Mouse (Mus musculus) embryonic facial prominence, embryonic 13.5 days (tissue): ENCODE results near the gene Pacs1. TPM values are rescaled to one million over a fixed set of nuclear protein-coding genes. Genes with fewer than 3 reads are reported as not detected.

Source experiments
- ATAC-seq: fragments of 200-750 bp; cut with Nextera tagmentation; 2 replicates; pipeline ENCODE4 v1.8.0; 2017; ENCODE audit warnings: low read depth; ENCODE audit not compliant: insufficient number of reproducible peaks, insufficient read depth, low FRiP score, low TSS enrichment
- H3K27ac ChIP-seq: fragments of 300-500 bp; sonication (generic); 2 replicates; pipeline ENCODE4 v1.5.1; 2015; ENCODE audit warnings: moderate library complexity, mild to moderate bottlenecking, inconsistent platforms
- H3K27me3 ChIP-seq: fragments of 300-500 bp; sonication (generic); 2 replicates; pipeline ENCODE4 v1.6.1; 2015; ENCODE audit warnings: mild to moderate bottlenecking, inconsistent platforms
- H3K36me3 ChIP-seq: fragments of 300-500 bp; sonication (generic); 2 replicates; pipeline ENCODE4 v1.6.1; 2015; ENCODE audit warnings: mild to moderate bottlenecking, inconsistent platforms
- H3K4me1 ChIP-seq: fragments of 300-500 bp; sonication (generic); 2 replicates; pipeline ENCODE4 v1.6.1; 2015; ENCODE audit warnings: inconsistent platforms
- H3K4me2 ChIP-seq: fragments of 300-500 bp; sonication (generic); 2 replicates; pipeline ENCODE4 v1.6.1; 2015; ENCODE audit warnings: moderate library complexity, mild to moderate bottlenecking, inconsistent platforms
- H3K4me3 ChIP-seq: fragments of 300-500 bp; sonication (generic); 2 replicates; pipeline ENCODE4 v1.5.1; 2015; ENCODE audit warnings: mild to moderate bottlenecking, inconsistent platforms
- H3K9ac ChIP-seq: fragments of 300-500 bp; sonication (generic); 2 replicates; pipeline ENCODE4 v1.6.1; 2015; ENCODE audit warnings: mild to moderate bottlenecking, inconsistent platforms
- H3K9me3 ChIP-seq: fragments of 300-500 bp; sonication (generic); 2 replicates; pipeline ENCODE4 v1.6.1; 2016; ENCODE audit warnings: inconsistent platforms
- WGBS: fragments of 180-500 bp; shearing (Covaris S2); methylation state at CpG from one replicate; pipeline ENCODE4 v1.1.7; 2015; ENCODE audit warnings: mixed read lengths; 5-methylcytosine and 5-hydroxymethylcytosine counted together
- polyA plus RNA-seq: library from polyadenylated mRNA; unstranded; fragments of >200 nt; fragmentation: Nextera tagmentation; extraction: Ambion mirVana; gene quantifications from 2 replicates; pipeline ENCODE4 v1.2.1, GENCODE M21; 2015

Pacs1 gene
- polyA plus RNA-seq, 1 experiment from 2014 or later = 28.7 TPM

- Histone ChIP-seq H3K4me3 (no peak overlapping the region), H3K36me3 (peaks cover 68% of the 10 kb centered on the region), H3K9ac (no peak overlapping the region), H3K9me3 (no peaks in the 10 kb centered on the region), H3K27ac (no peak overlapping the region), H3K4me2 (no peak overlapping the region), H3K4me1 (peaks cover 20% of the 10 kb centered on the region), H3K27me3 (no peaks in the 10 kb centered on the region)
- no peak for ATAC-seq
- 73% methylated on average over 19 of the region's 19 CpGs for WGBS
Observed at GRCm38 (mm10) chr19:5109659-5110453, 163.1 kb downstream of the Pacs1 start.

- no peak for ATAC-seq
- WGBS = 39% methylated on average over 4 of the region's 4 CpGs
Observed at GRCm38 (mm10) chr19:5108702-5109101, 164.2 kb downstream of the Pacs1 start.

DNA sequence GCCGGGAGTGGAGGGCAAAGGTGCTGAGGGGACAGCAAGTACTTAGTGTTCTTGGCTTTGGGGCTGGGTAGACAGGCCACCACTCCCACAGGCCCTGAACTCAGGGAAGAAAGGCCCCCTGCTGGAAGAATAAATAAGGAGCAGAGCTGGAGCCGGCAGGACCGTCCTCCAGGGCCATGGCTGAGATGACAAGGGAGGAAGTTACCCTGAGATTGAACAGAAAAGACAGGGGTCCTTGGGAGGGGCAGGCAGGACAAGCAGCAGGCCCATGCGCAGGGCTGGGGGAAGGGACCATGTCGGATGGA, 164.7 kb downstream of the Pacs1 start:
- Histone ChIP-seq H3K27me3 (no peaks in the 10 kb centered on the region), H3K36me3 (peaks cover 69% of the 10 kb centered on the region), H3K4me3 (no peak overlapping the region), H3K27ac (no peak overlapping the region), H3K4me2 (no peak overlapping the region), H3K9ac (no peak overlapping the region), H3K4me1 (peaks cover 23% of the 10 kb centered on the region), H3K9me3 (no peaks in the 10 kb centered on the region)
- no peak for ATAC-seq
- WGBS = 34% methylated on average over 5 of the region's 5 CpGs

More at GRCm38 (mm10) chr19:5108702-5109101, 164.2 kb downstream of the Pacs1 start:
- Histone ChIP-seq H3K27me3 (no peaks in the 10 kb centered on the region), H3K4me3 (no peak overlapping the region), H3K4me2 (no peak overlapping the region), H3K4me1 (peaks cover 23% of the 10 kb centered on the region), H3K9ac (peak overlapping the region; percentile 33; the same call in 1 of the 2 replicates), H3K36me3 (peaks cover 69% of the 10 kb centered on the region), H3K27ac (no peak overlapping the region), H3K9me3 (no peaks in the 10 kb centered on the region)

DNA sequence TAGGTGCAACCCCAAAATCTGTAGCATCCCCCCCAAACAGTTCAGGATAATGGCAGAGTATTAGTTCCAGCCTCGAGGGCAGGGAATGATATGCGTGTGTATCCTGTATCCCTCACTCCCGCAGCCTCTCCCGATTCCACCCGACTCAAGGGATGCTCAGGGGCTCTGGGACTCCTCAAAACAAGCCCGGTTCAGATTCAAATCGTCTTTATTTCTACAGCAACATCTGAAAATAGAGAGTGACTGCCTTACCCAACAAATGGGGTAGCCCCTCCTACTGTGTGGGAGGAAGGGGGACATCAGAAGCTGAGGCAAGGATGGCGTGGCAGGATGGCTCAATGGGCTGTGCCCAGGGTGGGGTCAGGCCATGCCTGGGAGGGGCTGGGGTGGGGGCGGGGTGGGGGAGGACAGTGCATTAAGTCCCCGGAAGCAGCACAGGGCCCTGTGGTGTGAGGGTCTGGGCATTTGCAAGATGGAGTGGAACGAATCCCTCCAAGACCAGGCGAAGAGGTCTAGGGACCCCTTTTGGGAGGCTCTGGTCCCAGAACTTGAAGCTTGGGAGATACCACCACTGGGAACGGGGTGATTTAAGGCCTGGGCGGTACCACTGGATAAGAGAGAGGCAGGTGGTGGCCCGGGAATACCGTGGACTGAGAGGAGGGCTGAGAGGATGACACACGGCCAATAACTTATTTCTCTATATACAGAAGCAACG, 165.2 kb downstream of the Pacs1 start:
- H3K4me2 ChIP-seq = no peak overlapping the region

DNA sequence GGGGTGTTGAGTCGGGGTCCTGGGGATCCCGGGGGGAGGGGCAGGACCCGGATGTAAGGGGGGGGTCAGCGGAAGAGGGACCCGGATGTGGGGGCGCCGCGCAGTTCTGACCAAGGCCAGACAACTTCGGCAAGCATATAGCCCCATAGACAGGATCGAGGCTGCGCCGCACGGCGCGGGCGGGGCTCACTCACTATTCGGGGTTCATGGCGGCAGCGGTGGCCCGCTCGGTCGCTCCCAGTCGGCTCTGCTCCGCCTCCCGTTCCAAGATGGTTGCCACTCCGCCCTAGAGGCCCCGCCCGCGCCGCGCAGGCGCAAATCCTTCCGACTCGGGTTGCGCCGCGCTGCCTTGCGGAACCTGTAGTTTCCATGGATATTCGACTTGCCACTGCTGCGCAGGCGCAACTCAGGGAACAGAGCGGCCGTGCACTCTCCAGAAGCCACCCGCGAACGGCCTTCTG, 166.2 kb downstream of the Pacs1 start, which contains the start of gene Rab1b:
TSS of gene Rab1b (minus strand) at position 342 of the 461 bp plus-strand sequence.
- peaks cover 70% of the 10 kb centered on the region for H3K36me3 ChIP-seq
- H3K9me3 ChIP-seq = no peaks in the 10 kb centered on the region
- H3K4me1 ChIP-seq = peaks cover 23% of the 10 kb centered on the region
- peak; percentile 92 for ATAC-seq
- WGBS = under 1% methylated on average over 46 of the region's 46 CpGs
- peak within 1 kb of the TSS; percentile 82 for H3K4me3 ChIP-seq
- H3K27me3 ChIP-seq = no peaks in the 10 kb centered on the region
- peak within 1 kb of the TSS; percentile 92 for H3K9ac ChIP-seq
- peak within 1 kb of the TSS; percentile 95 for H3K27ac ChIP-seq
- peak within 1 kb of the TSS; percentile 89 for H3K4me2 ChIP-seq

More for the DNA sequence above, 165.2 kb downstream of the Pacs1 start:
- ATAC-seq = no peak
- 71% methylated on average over 18 of the region's 18 CpGs for WGBS
- Histone ChIP-seq H3K4me1 (peaks cover 23% of the 10 kb centered on the region), H3K4me3 (0 out of 2 replicates have a peak overlapping the region, but pooled peaks have one; percentile 82), H3K36me3 (peaks cover 69% of the 10 kb centered on the region), H3K27ac (peak overlapping the region; percentile 95; the same call in 1 of the 2 replicates), H3K9me3 (no peaks in the 10 kb centered on the region), H3K9ac (0 out of 2 replicates have a peak overlapping the region, but pooled peaks have one; percentile 51), H3K27me3 (no peaks in the 10 kb centered on the region)

DNA sequence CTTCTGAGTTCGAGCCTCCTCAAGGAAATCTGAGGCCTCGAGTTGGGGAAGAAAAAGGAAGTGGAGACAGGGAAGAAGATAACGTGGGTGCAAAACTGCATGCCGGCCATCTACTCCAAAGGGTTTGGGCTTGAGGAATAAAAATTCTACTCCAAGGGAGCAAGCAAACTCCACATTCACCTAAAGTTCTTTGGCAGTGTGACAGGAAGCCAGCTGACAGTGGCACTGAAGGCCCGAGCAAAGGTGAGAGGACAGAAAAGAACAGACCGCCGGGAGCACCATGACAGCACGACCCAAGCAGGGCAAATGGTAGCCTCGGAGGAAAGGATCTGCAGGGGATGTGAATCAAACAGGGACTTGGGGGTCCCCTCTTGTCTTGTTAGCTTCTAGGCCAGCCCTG, 166.8 kb downstream of the Pacs1 start:
- peak overlapping the region; percentile 92 for H3K9ac ChIP-seq
- peaks cover 23% of the 10 kb centered on the region for H3K4me1 ChIP-seq
- H3K27me3 ChIP-seq = no peaks in the 10 kb centered on the region
- H3K4me3 ChIP-seq = peak overlapping the region; percentile 82
- H3K27ac ChIP-seq = peak overlapping the region; percentile 95
- no peak for ATAC-seq
- WGBS = 14% methylated on average over 9 of the region's 9 CpGs
- no peaks in the 10 kb centered on the region for H3K9me3 ChIP-seq
- H3K36me3 ChIP-seq = peaks cover 70% of the 10 kb centered on the region
- H3K4me2 ChIP-seq = peak overlapping the region; percentile 89

GRCm38 (mm10) chr19:5098363-5099143, 174.4 kb downstream of the Pacs1 start, which contains the start of gene Cnih2:
Cnih2 (minus strand) TSS chr19:5098521.
- Histone ChIP-seq H3K9me3 (no peaks in the 10 kb centered on the region), H3K27me3 (no peaks in the 10 kb centered on the region), H3K9ac (peak within 1 kb of the TSS; percentile 94), H3K36me3 (peaks cover 44% of the 10 kb centered on the region), H3K4me3 (peak within 1 kb of the TSS; percentile 79), H3K4me1 (peaks cover 61% of the 10 kb centered on the region), H3K4me2 (peak within 1 kb of the TSS; percentile 91), H3K27ac (peak within 1 kb of the TSS; percentile 75)
- ATAC-seq = peak; percentile 50; the same call in 1 of the 2 replicates
- 2% methylated on average over 38 of the region's 48 CpGs for WGBS

GRCm38 (mm10) chr19:5097521-5098362, 175.2 kb downstream of the Pacs1 start:
- H3K4me2 ChIP-seq = peak overlapping the region; percentile 91
- H3K36me3 ChIP-seq = peaks cover 44% of the 10 kb centered on the region
- peaks cover 64% of the 10 kb centered on the region for H3K4me1 ChIP-seq
- peak; percentile 11; the same call in 1 of the 2 replicates for ATAC-seq
- H3K27me3 ChIP-seq = no peaks in the 10 kb centered on the region
- peak overlapping the region; percentile 79 for H3K4me3 ChIP-seq
- peak overlapping the region; percentile 94 for H3K9ac ChIP-seq
- WGBS = 3% methylated on average over 29 of the region's 31 CpGs
- peak overlapping the region; percentile 75 for H3K27ac ChIP-seq
- H3K9me3 ChIP-seq = no peaks in the 10 kb centered on the region

GRCm38 (mm10) chr19:5095887-5096474, 176.9 kb downstream of the Pacs1 start:
- Histone ChIP-seq H3K27me3 (no peaks in the 10 kb centered on the region), H3K4me2 (peak overlapping the region; percentile 91), H3K9ac (peak overlapping the region; percentile 94; the same call in 1 of the 2 replicates), H3K4me3 (peak overlapping the region; percentile 79; the same call in 1 of the 2 replicates), H3K9me3 (no peaks in the 10 kb centered on the region), H3K27ac (no peak overlapping the region), H3K36me3 (peaks cover 44% of the 10 kb centered on the region), H3K4me1 (peaks cover 64% of the 10 kb centered on the region)
- ATAC-seq = no peak
- WGBS = 16% methylated on average over 9 of the region's 9 CpGs
